Mouse (Mus musculus) urinary bladder, postnatal 36 days (tissue): ENCODE data around the gene Csad.

Experiments used
- DNase-seq, 2 experiments: peaks; one replicate each; pipeline ENCODE4 v3.0.0; 2022; ENCODE audit warnings: low spot score in 2 of 2, mixed read lengths in 1 of 2

Csad gene

DNA sequence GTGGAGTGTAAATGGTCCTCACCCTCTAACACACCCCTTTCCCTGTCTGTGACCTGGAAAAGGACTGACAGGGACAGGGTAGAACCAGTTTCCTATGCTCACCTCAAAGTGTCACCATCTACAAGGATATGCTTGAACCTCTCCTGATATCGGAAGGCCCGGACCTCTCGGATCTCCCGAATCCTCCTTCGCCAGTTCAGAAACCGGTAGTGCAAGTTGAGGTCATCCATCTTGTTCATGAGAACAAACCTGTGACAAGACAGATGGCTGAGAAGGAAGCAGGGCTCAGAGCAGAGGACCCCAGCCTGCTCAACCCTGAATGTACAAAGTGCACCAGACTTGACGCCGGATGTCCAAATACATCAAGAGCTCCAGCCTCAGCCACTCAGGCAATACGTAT lies 71.2 kb downstream of the Csad start:
- DNase-seq, result no peak
